Mouse (Mus musculus) frontal cortex, postnatal 10 days (tissue): ENCODE measurements around the gene Scnn1b.

Experiments used
- DNase-seq, 2 experiments: peaks; one replicate each; pipeline ENCODE4 v3.0.0; 2022; ENCODE audit warnings: low spot score in 2 of 2, mixed read lengths in 1 of 2

The Scnn1b gene

GRCm38 (mm10) chr7:121864858-121865585 lies at the start of gene Scnn1b:
TSS of gene Scnn1b (plus strand) at chr7:121865038.
- no peak for DNase-seq

GRCm38 (mm10) chr7:121821632-121822031 lies 43.2 kb upstream of the Scnn1b start:
- DNase-seq, result no peak

DNA sequence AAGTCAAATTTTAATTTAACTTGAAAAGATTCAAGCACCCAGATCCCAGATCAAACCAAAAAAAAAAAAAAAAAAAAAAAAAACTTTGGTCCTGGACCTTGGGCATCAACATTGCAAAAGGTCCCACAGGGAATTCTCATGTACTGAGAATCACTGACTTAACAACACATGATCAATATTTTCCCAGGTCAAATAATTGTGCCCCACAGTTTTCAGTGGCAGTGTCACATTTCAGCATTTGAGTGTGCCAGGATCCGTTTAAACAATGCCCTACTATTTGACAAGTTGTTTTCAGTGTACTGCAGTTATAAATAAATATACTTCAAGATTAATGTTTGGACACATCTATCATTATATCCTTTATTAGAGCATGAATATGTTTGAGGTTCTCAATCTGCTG lies 36.4 kb upstream of the Scnn1b start:
- no peak for DNase-seq

DNA sequence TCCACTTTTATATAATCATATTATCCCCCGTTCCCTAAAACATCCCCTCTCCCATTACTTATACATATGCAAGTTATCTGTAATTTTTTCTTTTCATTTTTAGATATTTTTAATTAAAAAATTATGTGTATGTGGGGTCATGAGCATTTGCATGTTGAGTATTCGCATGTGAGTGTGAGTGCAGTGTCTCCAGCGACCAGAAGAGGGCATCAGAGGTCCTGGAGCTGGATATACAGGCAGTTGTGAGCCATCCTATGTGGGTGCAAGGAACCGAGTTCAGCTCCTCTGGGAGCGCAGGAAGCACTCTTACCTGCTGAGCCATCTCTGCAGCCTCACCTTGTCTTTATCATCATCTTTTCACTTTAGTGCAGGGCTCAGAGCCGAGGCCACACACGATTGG lies 29.4 kb upstream of the Scnn1b start:
- no peak for DNase-seq

- no peak for DNase-seq
Measured at GRCm38 (mm10) chr7:121836827-121837226, 28.0 kb upstream of the Scnn1b start.

DNA sequence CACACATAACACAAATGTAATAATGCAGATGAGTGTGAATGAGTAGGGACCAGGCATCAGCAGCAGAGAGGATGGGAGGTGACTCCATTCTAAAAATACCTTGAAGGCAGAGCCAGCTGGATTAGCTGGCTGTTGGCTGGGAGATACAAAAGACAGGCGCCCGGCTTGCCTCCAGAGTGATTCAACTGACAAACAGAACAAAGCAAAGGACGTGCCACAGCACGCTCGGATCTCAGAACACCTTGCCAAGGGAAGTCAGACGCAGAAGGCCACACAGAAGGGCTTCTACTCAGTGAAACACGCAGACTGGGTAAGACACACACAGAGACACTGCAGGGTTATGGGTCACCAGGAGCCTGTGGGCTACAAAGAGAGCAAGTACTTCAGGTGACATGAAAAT lies 24.0 kb upstream of the Scnn1b start:
- DNase-seq, result no peak

GRCm38 (mm10) chr7:121842234-121842633 lies 22.6 kb upstream of the Scnn1b start:
- no peak for DNase-seq

GRCm38 (mm10) chr7:121845964-121846363 lies 18.9 kb upstream of the Scnn1b start:
- no peak for DNase-seq

DNA sequence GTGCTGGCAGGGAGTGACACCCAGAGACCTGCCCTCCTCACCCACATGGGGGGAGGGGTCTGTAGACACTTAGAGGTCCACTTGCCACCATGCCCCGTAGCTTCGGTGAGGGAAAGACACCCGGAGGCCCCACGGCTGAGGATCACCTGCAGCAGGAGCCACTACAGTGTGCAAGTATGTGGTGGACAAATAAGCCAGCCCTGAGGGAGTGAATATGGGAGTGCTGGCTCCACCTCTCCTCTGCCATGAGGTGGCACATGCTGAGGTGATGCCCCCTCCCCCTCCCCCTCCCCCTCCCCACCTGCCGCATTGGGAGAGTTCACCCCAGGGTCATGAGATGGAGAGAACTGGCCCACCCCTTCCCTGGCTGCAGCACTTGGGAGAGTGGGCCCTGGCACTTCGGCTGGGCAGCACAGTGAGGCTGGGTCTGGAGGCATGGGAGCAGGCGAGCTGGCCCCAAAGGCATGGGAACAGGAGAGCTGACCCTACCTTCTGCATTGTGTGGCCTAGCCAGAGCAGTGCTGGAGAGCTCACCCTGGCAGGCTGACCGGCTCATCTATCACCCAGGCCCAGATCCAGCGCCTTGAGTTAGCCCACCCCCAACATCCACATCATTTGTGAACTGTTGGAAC lies 16.2 kb upstream of the Scnn1b start:
- DNase-seq, result no peak

- no peak for DNase-seq
Measured at GRCm38 (mm10) chr7:121857177-121857884, 7.5 kb upstream of the Scnn1b start.

GRCm38 (mm10) chr7:121858939-121859338 lies 5.9 kb upstream of the Scnn1b start:
- no peak for DNase-seq

GRCm38 (mm10) chr7:121871631-121872030 lies 6.8 kb downstream of the Scnn1b start:
- no peak for DNase-seq

DNA sequence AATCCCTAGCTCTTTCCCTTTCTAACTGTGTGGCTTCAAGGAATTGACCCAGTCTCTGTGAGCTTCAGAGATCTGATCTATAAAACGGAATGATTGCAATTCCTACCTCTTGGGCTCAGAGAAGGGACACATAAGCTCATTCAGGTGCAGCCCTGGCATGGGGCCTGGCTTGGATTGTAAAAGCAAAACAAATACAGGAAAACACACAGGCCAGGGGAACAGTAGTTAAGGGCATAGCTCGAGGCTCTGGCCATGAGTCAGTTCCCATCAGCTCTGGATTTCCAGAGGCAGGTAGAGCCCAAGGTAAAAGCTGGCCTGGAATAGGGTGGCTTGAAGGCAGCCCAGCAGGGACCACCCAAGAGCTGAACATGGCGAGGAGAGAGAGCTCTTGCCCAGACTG lies 9.2 kb downstream of the Scnn1b start:
- DNase-seq, result no peak

- no peak for DNase-seq
Measured at GRCm38 (mm10) chr7:121874784-121875183, 9.9 kb downstream of the Scnn1b start.

DNA sequence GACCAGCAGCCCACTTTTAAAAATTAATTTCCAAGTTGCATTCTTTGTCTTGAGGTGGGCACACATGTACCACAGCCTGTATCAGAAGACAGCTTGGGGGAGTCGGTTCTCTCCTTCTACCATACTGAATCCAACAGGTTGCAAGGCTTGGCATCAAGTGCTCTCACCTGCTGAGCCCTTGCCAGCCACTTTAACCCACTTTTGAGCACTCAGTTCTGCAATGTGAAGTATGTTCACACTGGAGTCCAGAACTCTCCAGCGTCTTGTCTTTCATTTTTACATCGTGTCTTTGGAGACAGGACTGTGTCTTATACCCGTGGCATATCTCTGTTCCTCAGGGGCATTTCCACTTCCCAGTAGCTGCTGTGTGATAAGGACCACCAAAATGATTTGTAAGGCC lies 15.4 kb downstream of the Scnn1b start:
- no peak for DNase-seq

GRCm38 (mm10) chr7:121890636-121891360 lies 26.0 kb downstream of the Scnn1b start:
- no peak for DNase-seq

DNA sequence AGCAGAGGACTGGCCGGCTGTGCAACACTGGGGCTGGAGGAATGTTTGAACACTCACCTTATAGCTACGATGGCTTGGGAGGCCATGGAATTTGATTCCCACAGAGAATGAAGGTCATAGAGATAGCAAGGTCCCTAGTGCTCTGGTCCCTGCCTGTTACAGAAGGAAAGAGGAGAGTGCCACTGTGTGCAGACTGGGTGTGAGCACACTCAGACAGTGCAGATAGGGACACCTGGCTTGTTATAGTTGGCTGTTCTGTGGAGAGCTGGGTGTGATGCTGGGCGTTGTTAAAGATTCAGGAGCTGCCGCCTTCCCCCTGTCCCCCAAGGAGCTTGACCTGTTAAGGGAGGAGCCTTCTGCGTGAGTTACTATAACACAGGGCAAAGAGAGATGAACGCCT lies 31.9 kb downstream of the Scnn1b start:
- no peak for DNase-seq

- DNase-seq, result peak in 1 of 2 experiments; percentile 17
Measured at GRCm38 (mm10) chr7:121899311-121899710, 34.5 kb downstream of the Scnn1b start.

DNA sequence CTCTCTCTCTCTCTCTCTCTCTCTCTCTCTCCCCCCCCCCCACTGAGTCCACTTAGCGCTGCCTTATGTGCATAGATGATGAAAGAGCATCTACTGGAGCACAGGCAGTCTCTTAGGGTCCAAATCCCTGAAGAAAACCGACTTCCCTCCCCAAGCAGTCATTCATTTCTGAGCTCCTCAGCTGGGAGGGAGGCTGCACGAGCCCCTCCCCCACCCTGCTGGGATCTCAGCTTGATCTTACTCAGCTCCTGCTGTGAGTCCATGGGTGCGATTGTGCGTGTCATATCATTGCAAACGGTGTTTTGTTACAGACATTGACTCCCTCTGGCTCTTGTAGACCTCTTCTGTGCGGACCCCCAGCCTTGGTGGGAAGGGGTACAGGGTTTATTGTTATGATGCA lies 35.1 kb downstream of the Scnn1b start:
- no peak for DNase-seq

DNA sequence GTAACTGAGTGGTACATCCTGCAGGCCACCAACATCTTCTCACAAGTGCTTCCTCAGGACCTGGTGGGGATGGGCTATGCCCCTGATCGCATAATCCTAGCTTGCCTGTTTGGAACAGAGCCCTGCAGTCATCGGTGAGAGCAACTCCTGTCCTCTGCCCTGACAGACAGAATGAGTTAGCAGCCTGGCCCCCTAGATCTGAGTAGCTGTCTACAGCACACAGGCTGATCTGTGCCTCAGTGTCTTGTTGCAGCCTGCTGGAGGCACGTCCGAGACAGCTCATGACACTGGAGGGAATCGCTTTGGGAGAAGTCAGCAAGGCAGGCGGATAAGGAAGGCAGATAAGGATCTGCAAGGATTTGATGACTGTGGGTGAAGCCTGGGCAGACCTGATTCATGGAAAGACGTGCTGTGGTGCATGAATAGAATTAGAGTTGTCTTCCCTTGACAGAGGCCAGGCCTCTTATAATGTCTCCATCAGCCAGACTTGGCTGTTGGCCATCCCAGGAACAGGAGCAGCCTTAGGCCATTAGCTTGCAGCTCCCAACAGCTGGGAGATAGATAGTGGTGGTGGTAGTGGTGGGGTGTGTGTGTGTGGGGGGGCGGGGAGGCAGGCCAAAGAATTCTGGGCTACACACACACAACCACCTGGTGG lies 38.0 kb downstream of the Scnn1b start:
- no peak for DNase-seq

DNA sequence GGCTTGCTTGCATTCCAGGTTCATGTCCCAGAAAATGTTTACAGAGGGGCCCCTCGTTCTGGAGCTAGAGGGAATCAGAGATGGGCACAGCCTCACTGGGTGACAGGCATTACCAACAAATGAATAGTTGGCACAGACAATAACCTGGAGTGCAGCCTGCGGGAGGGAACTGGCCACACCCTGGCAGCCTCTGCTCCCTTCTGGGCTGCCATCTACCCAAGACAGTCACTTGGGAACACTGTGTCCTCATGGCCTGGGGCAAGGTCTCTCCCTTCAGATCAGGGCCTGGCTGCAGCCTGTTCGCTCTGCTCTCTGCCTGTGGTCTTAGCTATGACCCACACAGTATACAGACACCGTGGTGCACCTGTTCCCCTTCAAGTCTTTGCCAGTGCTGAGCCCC lies 42.0 kb downstream of the Scnn1b start:
- DNase-seq, result no peak

GRCm38 (mm10) chr7:121912250-121912649 lies 47.4 kb downstream of the Scnn1b start:
- no peak for DNase-seq
